9 mouse cellular contexts compared by ENCODE assay signal in the genomic region with DNA sequence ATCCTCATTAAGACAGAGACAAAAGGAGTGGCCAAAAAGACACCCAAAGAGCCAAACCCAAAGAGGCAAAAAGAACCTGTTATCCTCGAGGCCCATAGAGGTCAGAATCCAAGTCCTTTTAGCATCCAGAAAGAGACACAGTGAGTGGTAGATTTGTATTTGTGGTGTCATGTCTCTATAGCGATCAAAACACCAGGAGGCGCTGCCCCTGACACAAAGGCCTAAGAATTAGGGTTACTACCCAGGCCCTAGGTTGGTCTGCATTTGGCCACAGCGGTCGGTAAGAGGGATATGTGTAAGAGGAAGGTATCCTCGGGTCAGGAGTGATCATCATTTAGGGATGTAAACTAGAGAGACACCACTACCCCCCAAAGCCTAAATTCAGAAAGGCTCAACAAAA. TPM values are rescaled to one million over a fixed set of nuclear protein-coding genes. Genes with fewer than 3 reads are reported as not detected.
DNase-seq lines count a peak whose midpoint lies in the region; ATAC-seq and TF ChIP-seq lines count a peak whose summit lies in the region.
"Had no signal": no experiment of that assay in that cellular context is flagged by ENCODE, and none has a peak within 500 bp of the region (broad histone marks: within the 10 kb centered on the region; RNA-seq: fewer than 3 reads in every experiment).

No protein-coding gene starts in this region.

- TF ChIP-seq CTCF in heart, adult 2 months (IDR thresholded peaks at IDR 0.05) = peak; percentile 28

- in situ Hi-C loops in ES-E14 (cut with MboI; ENCODE audit: low sequenced_read_pairs in 2 of 2, unreplicated experiment in 2 of 2) = no loop called here

- no peak for DNase-seq in heart, adult 2 months
- no peak for DNase-seq in heart, postnatal 4 days
- no peak for DNase-seq in ES-E14 (ENCODE audit: low read depth, low spot score)
- no peak for DNase-seq in ovary, adult 18-20 months (ENCODE audit: low spot score)
- DNase-seq in spleen, adult 18-20 months = no peak

- H3K27me3 ChIP-seq in heart, adult 2 months (ENCODE audit: control insufficient read depth, insufficient read depth, low read length) = no peaks in the 10 kb centered on the region
- no peaks in the 10 kb centered on the region for H3K27me3 ChIP-seq in forebrain, embryonic 15.5 days

- H3K4me3 ChIP-seq in heart, adult 2 months = no peak overlapping the region
- H3K4me3 ChIP-seq in ES-E14 (ENCODE audit: insufficient read depth in 1 of 2, low read depth in 1 of 2, low read length in 2 of 2, poor library complexity in 1 of 2, severe bottlenecking in 1 of 2) = peak overlapping the region; percentile 67 to 96; a peak in 2 of 4 replicates
- peak overlapping the region; percentile 61 for H3K4me3 ChIP-seq in forebrain, embryonic 15.5 days

- intact Hi-C loops in heart, adult 2 months (cut with DNase I) = no loop called here

- peaks cover 6% of the 10 kb centered on the region for H3K4me1 ChIP-seq in heart, adult 2 months (ENCODE audit: control insufficient read depth, insufficient read depth, low read length)
- H3K4me1 ChIP-seq in ES-E14 (ENCODE audit: control insufficient read depth in 2 of 2, insufficient read depth in 2 of 2, low read length in 2 of 2, poor library complexity in 1 of 2) = peaks cover 0 to 8% of the 10 kb centered on the region in 2 experiments; a peak in 1 of 4 replicates
- H3K4me1 ChIP-seq in forebrain, embryonic 15.5 days = peaks cover 23% of the 10 kb centered on the region

- H3K9ac ChIP-seq in heart, adult 2 months (ENCODE audit: low read depth, low read length) = no peak overlapping the region
- peak overlapping the region; percentile 45; the same call in 1 of the 2 replicates for H3K9ac ChIP-seq in ES-E14 (ENCODE audit: insufficient read depth, low read depth, low read length, poor library complexity, severe bottlenecking)
- 0 out of 2 replicates have a peak overlapping the region, but pooled peaks have one; percentile 70 for H3K9ac ChIP-seq in forebrain, embryonic 15.5 days (replicated peaks)

- no peak for TF ChIP-seq EP300 in heart, adult 2 months (IDR thresholded peaks at IDR 0.05; ENCODE audit: insufficient read depth, low read depth, low read length)

- ATAC-seq in forebrain, embryonic 15.5 days (replicated peaks) = no peak
- 0 out of 2 replicates have a peak, but pooled peaks have one; percentile 15 for ATAC-seq in megakaryocyte-erythroid progenitor cell, adult 5-6 weeks (replicated peaks; ENCODE audit: low FRiP score, low TSS enrichment, poor library complexity, severe bottlenecking)
- ATAC-seq in cerebellum, adult (ENCODE audit: insufficient number of reproducible peaks, low FRiP score, low TSS enrichment) = no peak

- WGBS in heart, adult 2 months = 65% methylated on average over 6 of the region's 6 CpGs
- 18% methylated on average over 6 of the region's 6 CpGs for WGBS in forebrain, embryonic 15.5 days

- no peak overlapping the region for H3K27ac ChIP-seq in heart, adult 2 months
- H3K27ac ChIP-seq in ES-E14 (ENCODE audit: insufficient read depth, low read depth, low read length, poor library complexity, severe bottlenecking) = no peak overlapping the region
- H3K27ac ChIP-seq in forebrain, embryonic 15.5 days (replicated peaks) = no peak overlapping the region
- H3K27ac ChIP-seq: left cerebral cortex, adult 2 months had no signal

- H3K9me3 ChIP-seq in ES-E14 (ENCODE audit: control insufficient read depth, insufficient read depth, low read depth, low read length) = no peaks in the 10 kb centered on the region
- H3K9me3 ChIP-seq in forebrain, embryonic 15.5 days = no peaks in the 10 kb centered on the region

- H3K79me2 ChIP-seq in heart, adult 2 months (replicated peaks; ENCODE audit: control insufficient read depth, insufficient read depth, low read length) = no peaks in the 10 kb centered on the region

- H3K4me2 ChIP-seq in forebrain, embryonic 15.5 days (replicated peaks) = peak overlapping the region; percentile 80

- TF ChIP-seq POLR2A in heart, adult 2 months (IDR thresholded peaks at IDR 0.05; ENCODE audit: insufficient read depth, low read depth, low read length) = no peak

- H3K36me3 ChIP-seq in heart, adult 2 months (ENCODE audit: control insufficient read depth, insufficient read depth, low read length) = no peaks in the 10 kb centered on the region
- no peaks in the 10 kb centered on the region for H3K36me3 ChIP-seq in ES-E14 (ENCODE audit: control insufficient read depth, insufficient read depth, low read length, poor library complexity, severe bottlenecking)
- no peaks in the 10 kb centered on the region for H3K36me3 ChIP-seq in forebrain, embryonic 15.5 days

TF ChIP-seq in ES-E14, 5 proteins besides CTCF, POLR2A, EP300 and RAD21:
- TF ChIP-seq HCFC1 (IDR thresholded peaks at IDR 0.05; ENCODE audit: borderline replicate concordance, insufficient read depth, low read length) (no peak), CHD2 (IDR thresholded peaks at IDR 0.05; ENCODE audit: low read depth, low read length) (no peak), MAFK (IDR thresholded peaks at IDR 0.05; ENCODE audit: insufficient read depth, low read depth, low read length) (no peak), ZC3H11A (IDR thresholded peaks at IDR 0.05; ENCODE audit: borderline replicate concordance, low read depth, low read length) (no peak), ZNF384 (IDR thresholded peaks at IDR 0.05; ENCODE audit: low read depth, low read length) (no peak)
TF ChIP-seq in ES-E14: peak in this region for 0.

RNA-seq across cellular contexts. Expression of gene Bloc1s3, which starts 1.8 kb away (rescaled TPM):
- 1 to 10 TPM; 2.2 to 2.5 TPM for total RNA-seq in heart, adult 2 months (2021)
- 3.9 and 5.4 TPM in 2 replicates for polyA plus RNA-seq in heart, adult 2 months (2012; rRNA removed)
- 1 to 10 TPM; 2.0 to 2.5 TPM for total RNA-seq in heart, postnatal 4 days (2021)
- 3.1 and 3.4 TPM in 2 replicates for total RNA-seq in ES-E14 (2012; rRNA removed)
- 4.9 and 5.4 TPM in 2 replicates for polyA plus RNA-seq in forebrain, embryonic 15.5 days (2015; fragmentation: Nextera tagmentation; extraction: Ambion mirVana)
- total RNA-seq in megakaryocyte-erythroid progenitor cell, adult 5-6 weeks (2014; fragmentation: Nextera tagmentation) = 3.4 and 3.6 TPM in 2 replicates
- 3.6 and 4.7 TPM in 2 replicates for total RNA-seq in megakaryocyte-erythroid progenitor cell, adult 5-6 weeks (2017)

RNA-seq across cellular contexts. Expression of gene Trappc6a, which starts 1.9 kb away (rescaled TPM):
- 10 to 100 TPM; 32.2 to 33.5 TPM for total RNA-seq in heart, adult 2 months (2021)
- polyA plus RNA-seq in heart, adult 2 months (2012; rRNA removed) = 32.9 and 45.0 TPM in 2 replicates
- 10 to 100 TPM; 45.8 to 46.8 TPM for total RNA-seq in heart, postnatal 4 days (2021)
- total RNA-seq in ES-E14 (2012; rRNA removed) = 33.2 and 56.7 TPM in 2 replicates
- 35.3 and 43.0 TPM in 2 replicates for polyA plus RNA-seq in forebrain, embryonic 15.5 days (2015; fragmentation: Nextera tagmentation; extraction: Ambion mirVana)
- 89.3 and 96.3 TPM in 2 replicates for total RNA-seq in megakaryocyte-erythroid progenitor cell, adult 5-6 weeks (2014; fragmentation: Nextera tagmentation)
- 22.6 and 23.6 TPM in 2 replicates for total RNA-seq in megakaryocyte-erythroid progenitor cell, adult 5-6 weeks (2017)

RNA-seq across cellular contexts. Expression of gene Nkpd1, which starts 11.3 kb away (rescaled TPM):
- total RNA-seq in heart, adult 2 months (2021) = not detected
- 0.06 TPM in 1 of 2 replicates, not detected in the other for polyA plus RNA-seq in heart, adult 2 months (2012; rRNA removed)
- not detected for total RNA-seq in heart, postnatal 4 days (2021)
- 0.54 and 0.79 TPM in 2 replicates for total RNA-seq in ES-E14 (2012; rRNA removed)
- polyA plus RNA-seq in forebrain, embryonic 15.5 days (2015; fragmentation: Nextera tagmentation; extraction: Ambion mirVana) = 0.66 and 0.75 TPM in 2 replicates
- 0.20 TPM in 1 of 2 replicates, not detected in the other for total RNA-seq in megakaryocyte-erythroid progenitor cell, adult 5-6 weeks (2014; fragmentation: Nextera tagmentation)
- total RNA-seq in megakaryocyte-erythroid progenitor cell, adult 5-6 weeks (2017) = not detected in 2 replicates

RNA-seq across cellular contexts. Expression of gene Exoc3l2, which starts 43.2 kb away (rescaled TPM):
- 1 to 10 TPM in 1 of 2 experiments, under 1 TPM in 1; 0.80 to 1.2 TPM for total RNA-seq in heart, adult 2 months (2021)
- polyA plus RNA-seq in heart, adult 2 months (2012; rRNA removed) = 1.5 and 1.7 TPM in 2 replicates
- 1 to 10 TPM in 1 of 2 experiments, under 1 TPM in 1; 0.93 to 1.1 TPM for total RNA-seq in heart, postnatal 4 days (2021)
- total RNA-seq in ES-E14 (2012; rRNA removed) = 0.85 and 2.2 TPM in 2 replicates
- 0.17 and 0.29 TPM in 2 replicates for polyA plus RNA-seq in forebrain, embryonic 15.5 days (2015; fragmentation: Nextera tagmentation; extraction: Ambion mirVana)
- 1.7 and 2.3 TPM in 2 replicates for total RNA-seq in megakaryocyte-erythroid progenitor cell, adult 5-6 weeks (2014; fragmentation: Nextera tagmentation)
- 1.0 and 1.5 TPM in 2 replicates for total RNA-seq in megakaryocyte-erythroid progenitor cell, adult 5-6 weeks (2017)

RNA-seq across cellular contexts. Expression of gene Mark4, which starts 47.7 kb away (rescaled TPM):
- total RNA-seq in heart, adult 2 months (2021) = 10 to 100 TPM; 22.4 to 27.2 TPM
- polyA plus RNA-seq in heart, adult 2 months (2012; rRNA removed) = 11.1 and 11.8 TPM in 2 replicates
- total RNA-seq in heart, postnatal 4 days (2021) = 10 to 100 TPM; 28.8 to 30.3 TPM
- total RNA-seq in ES-E14 (2012; rRNA removed) = 9.9 and 10.3 TPM in 2 replicates
- polyA plus RNA-seq in forebrain, embryonic 15.5 days (2015; fragmentation: Nextera tagmentation; extraction: Ambion mirVana) = 18.3 and 18.8 TPM in 2 replicates
- 7.8 and 11.3 TPM in 2 replicates for total RNA-seq in megakaryocyte-erythroid progenitor cell, adult 5-6 weeks (2014; fragmentation: Nextera tagmentation)
- total RNA-seq in megakaryocyte-erythroid progenitor cell, adult 5-6 weeks (2017) = 3.0 and 3.1 TPM in 2 replicates
